Mouse (Mus musculus): ENCODE results near the gene Cftr. TPM values are rescaled to one million over a fixed set of nuclear protein-coding genes. Genes with fewer than 3 reads are reported as not detected.

Gene Cftr
- polyA plus RNA-seq, 1 experiment from 2014 or later = 0.19 TPM

GRCm38 (mm10) chr6:18314365-18314943 is 144.0 kb downstream of the Cftr start:
- Histone ChIP-seq H3K4me2 (no peak overlapping the region), H3K9me3 (replicated peaks) (no peaks in the 10 kb centered on the region), H3K4me3 (no peak overlapping the region), H3K9ac (no peak overlapping the region), H3K27ac (ENCODE audit: poor library complexity, severe bottlenecking) (no peak overlapping the region), H3K4me1 (replicated peaks) (no peaks in the 10 kb centered on the region), H3K36me3 (no peaks in the 10 kb centered on the region), H3K27me3 (replicated peaks) (no peaks in the 10 kb centered on the region)
- no peak for ATAC-seq (ENCODE audit: insufficient number of reproducible peaks, low FRiP score)
- WGBS = 78% methylated on average over 3 of the region's 3 CpGs

- Histone ChIP-seq H3K4me3 (no peak overlapping the region), H3K9me3 (replicated peaks) (no peaks in the 10 kb centered on the region), H3K9ac (no peak overlapping the region), H3K36me3 (no peaks in the 10 kb centered on the region), H3K4me2 (no peak overlapping the region), H3K4me1 (replicated peaks) (no peaks in the 10 kb centered on the region), H3K27me3 (replicated peaks) (no peaks in the 10 kb centered on the region), H3K27ac (ENCODE audit: poor library complexity, severe bottlenecking) (no peak overlapping the region)
- WGBS = 80% methylated on average over 1 of the region's 1 CpGs
- ATAC-seq (ENCODE audit: insufficient number of reproducible peaks, low FRiP score) = no peak
These were observed 152.5 kb downstream of the Cftr start for GRCm38 (mm10) chr6:18322950-18323349.

GRCm38 (mm10) chr6:18335393-18335792 is 164.9 kb downstream of the Cftr start:
- H3K9me3 ChIP-seq (replicated peaks) = no peaks in the 10 kb centered on the region
- no peaks in the 10 kb centered on the region for H3K4me1 ChIP-seq (replicated peaks)
- H3K27ac ChIP-seq (ENCODE audit: poor library complexity, severe bottlenecking) = no peak overlapping the region
- no peak overlapping the region for H3K9ac ChIP-seq
- H3K27me3 ChIP-seq (replicated peaks) = no peaks in the 10 kb centered on the region
- WGBS = 72% methylated on average over 3 of the region's 3 CpGs
- no peak for ATAC-seq (ENCODE audit: insufficient number of reproducible peaks, low FRiP score)
- H3K4me3 ChIP-seq = no peak overlapping the region
- H3K4me2 ChIP-seq = no peak overlapping the region
- no peaks in the 10 kb centered on the region for H3K36me3 ChIP-seq

- ATAC-seq (ENCODE audit: insufficient number of reproducible peaks, low FRiP score) = no peak
- no peak overlapping the region for H3K4me3 ChIP-seq
These were observed 167.8 kb downstream of the Cftr start for GRCm38 (mm10) chr6:18338307-18338706.

GRCm38 (mm10) chr6:18344272-18344671 is 173.8 kb downstream of the Cftr start:
- H3K4me3 ChIP-seq = no peak overlapping the region
- H3K9me3 ChIP-seq (replicated peaks) = no peaks in the 10 kb centered on the region
- no peak for ATAC-seq (ENCODE audit: insufficient number of reproducible peaks, low FRiP score)
- H3K36me3 ChIP-seq = no peaks in the 10 kb centered on the region
- H3K27ac ChIP-seq (ENCODE audit: poor library complexity, severe bottlenecking) = no peak overlapping the region
- H3K4me2 ChIP-seq = no peak overlapping the region
- 79% methylated on average over 2 of the region's 2 CpGs for WGBS
- no peak overlapping the region for H3K9ac ChIP-seq
- no peaks in the 10 kb centered on the region for H3K4me1 ChIP-seq (replicated peaks)
- no peaks in the 10 kb centered on the region for H3K27me3 ChIP-seq (replicated peaks)

More at GRCm38 (mm10) chr6:18338307-18338706, 167.8 kb downstream of the Cftr start:
- no peak overlapping the region for H3K9ac ChIP-seq
- no peaks in the 10 kb centered on the region for H3K36me3 ChIP-seq
- H3K27me3 ChIP-seq (replicated peaks) = no peaks in the 10 kb centered on the region
- no peak overlapping the region for H3K27ac ChIP-seq (ENCODE audit: poor library complexity, severe bottlenecking)
- no peaks in the 10 kb centered on the region for H3K4me1 ChIP-seq (replicated peaks)
- H3K4me2 ChIP-seq = no peak overlapping the region
- no peaks in the 10 kb centered on the region for H3K9me3 ChIP-seq (replicated peaks)

GRCm38 (mm10) chr6:18349153-18349858 is 178.8 kb downstream of the Cftr start:
- no peaks in the 10 kb centered on the region for H3K27me3 ChIP-seq (replicated peaks)
- no peaks in the 10 kb centered on the region for H3K36me3 ChIP-seq
- no peaks in the 10 kb centered on the region for H3K9me3 ChIP-seq (replicated peaks)
- H3K9ac ChIP-seq = no peak overlapping the region
- H3K4me2 ChIP-seq = no peak overlapping the region
- H3K4me3 ChIP-seq = no peak overlapping the region
- no peak for ATAC-seq (ENCODE audit: insufficient number of reproducible peaks, low FRiP score)
- no peak overlapping the region for H3K27ac ChIP-seq (ENCODE audit: poor library complexity, severe bottlenecking)
- no peaks in the 10 kb centered on the region for H3K4me1 ChIP-seq (replicated peaks)
- WGBS = 55% methylated on average over 3 of the region's 3 CpGs

- H3K4me1 ChIP-seq (replicated peaks) = 0 out of 2 replicates have a peak, but pooled peaks cover 3% of the 10 kb centered on the region
- ATAC-seq (ENCODE audit: insufficient number of reproducible peaks, low FRiP score) = no peak
- H3K27ac ChIP-seq (ENCODE audit: poor library complexity, severe bottlenecking) = no peak overlapping the region
- no peak overlapping the region for H3K9ac ChIP-seq
- H3K27me3 ChIP-seq (replicated peaks) = no peaks in the 10 kb centered on the region
- no peaks in the 10 kb centered on the region for H3K36me3 ChIP-seq
- no peak overlapping the region for H3K4me2 ChIP-seq
- H3K4me3 ChIP-seq = no peak overlapping the region
- no peaks in the 10 kb centered on the region for H3K9me3 ChIP-seq (replicated peaks)
- 62% methylated on average over 1 of the region's 1 CpGs for WGBS
These were observed 189.7 kb downstream of the Cftr start for GRCm38 (mm10) chr6:18360154-18360553.

GRCm38 (mm10) chr6:18360955-18361354 is 190.5 kb downstream of the Cftr start:
- H3K4me1 ChIP-seq (replicated peaks) = 0 out of 2 replicates have a peak, but pooled peaks cover 3% of the 10 kb centered on the region
- no peak overlapping the region for H3K4me3 ChIP-seq
- H3K9ac ChIP-seq = no peak overlapping the region
- H3K36me3 ChIP-seq = no peaks in the 10 kb centered on the region
- no peaks in the 10 kb centered on the region for H3K27me3 ChIP-seq (replicated peaks)
- no peak overlapping the region for H3K4me2 ChIP-seq
- no peak overlapping the region for H3K27ac ChIP-seq (ENCODE audit: poor library complexity, severe bottlenecking)
- no peak for ATAC-seq (ENCODE audit: insufficient number of reproducible peaks, low FRiP score)
- H3K9me3 ChIP-seq (replicated peaks) = no peaks in the 10 kb centered on the region

GRCm38 (mm10) chr6:18362232-18362631 is 191.7 kb downstream of the Cftr start:
- no peak overlapping the region for H3K9ac ChIP-seq
- no peak overlapping the region for H3K27ac ChIP-seq (ENCODE audit: poor library complexity, severe bottlenecking)
- no peaks in the 10 kb centered on the region for H3K36me3 ChIP-seq
- no peaks in the 10 kb centered on the region for H3K27me3 ChIP-seq (replicated peaks)
- no peak overlapping the region for H3K4me3 ChIP-seq
- WGBS = 62% methylated on average over 5 of the region's 5 CpGs
- no peak for ATAC-seq (ENCODE audit: insufficient number of reproducible peaks, low FRiP score)
- H3K4me1 ChIP-seq (replicated peaks) = 0 out of 2 replicates have a peak, but pooled peaks cover 3% of the 10 kb centered on the region
- no peak overlapping the region for H3K4me2 ChIP-seq
- no peaks in the 10 kb centered on the region for H3K9me3 ChIP-seq (replicated peaks)

- no peak overlapping the region for H3K9ac ChIP-seq
- no peaks in the 10 kb centered on the region for H3K36me3 ChIP-seq
- ATAC-seq (ENCODE audit: insufficient number of reproducible peaks, low FRiP score) = no peak
- no peaks in the 10 kb centered on the region for H3K9me3 ChIP-seq (replicated peaks)
- no peak overlapping the region for H3K27ac ChIP-seq (ENCODE audit: poor library complexity, severe bottlenecking)
- no peak overlapping the region for H3K4me3 ChIP-seq
- 0 out of 2 replicates have a peak, but pooled peaks cover 4% of the 10 kb centered on the region for H3K4me1 ChIP-seq (replicated peaks)
- 80% methylated on average over 3 of the region's 3 CpGs for WGBS
- H3K27me3 ChIP-seq (replicated peaks) = no peaks in the 10 kb centered on the region
- no peak overlapping the region for H3K4me2 ChIP-seq
These were observed 198.6 kb downstream of the Cftr start for GRCm38 (mm10) chr6:18369054-18369453.

GRCm38 (mm10) chr6:18369723-18370122 is 199.2 kb downstream of the Cftr start:
- no peak for ATAC-seq (ENCODE audit: insufficient number of reproducible peaks, low FRiP score)
- Histone ChIP-seq H3K36me3 (no peaks in the 10 kb centered on the region), H3K27ac (ENCODE audit: poor library complexity, severe bottlenecking) (no peak overlapping the region), H3K4me3 (no peak overlapping the region), H3K27me3 (replicated peaks) (no peaks in the 10 kb centered on the region), H3K9ac (no peak overlapping the region), H3K4me1 (replicated peaks) (0 out of 2 replicates have a peak, but pooled peaks cover 4% of the 10 kb centered on the region), H3K9me3 (replicated peaks) (no peaks in the 10 kb centered on the region), H3K4me2 (no peak overlapping the region)
- 65% methylated on average over 4 of the region's 4 CpGs for WGBS

All from heart, embryonic 12.5 days (tissue).